Mouse (Mus musculus): Measurements from ENCODE around the gene Bola3. TPM values are rescaled to one million over a fixed set of nuclear protein-coding genes. Genes with fewer than 3 reads are reported as not detected.
"Not testable (repeated sequence)": the region's sequence is repeated elsewhere in the genome, so short reads cannot be mapped to it uniquely, and the experiment has no call there.

Bola3 gene
- polyA plus RNA-seq, 2 experiments: 55.1 to 129 TPM

DNA sequence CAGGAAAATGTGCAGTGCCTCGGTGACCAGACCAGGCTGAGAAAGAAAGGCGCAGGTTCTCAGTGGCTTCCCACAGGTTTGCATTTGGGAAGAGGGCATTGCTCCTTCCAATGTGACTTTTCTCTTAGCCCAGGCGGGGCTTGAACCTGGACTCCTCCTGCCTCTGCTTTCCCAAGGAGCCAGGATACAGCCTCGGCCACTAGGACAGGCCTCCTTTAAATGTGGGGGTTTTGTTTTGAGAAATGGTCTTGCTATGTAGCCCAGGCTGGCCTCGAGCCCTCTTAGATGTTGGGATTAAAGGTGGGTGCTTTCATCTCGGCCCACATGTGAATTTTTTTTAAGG is 22.6 kb upstream of the Bola3 start:
- no peak for ATAC-seq (ENCODE audit: low FRiP score, low read depth)
- H3K4me1 ChIP-seq (ENCODE audit: control insufficient read depth, insufficient read depth, low read length): peaks cover 12% of the 10 kb centered on the region
- peak overlapping the region; percentile 78 for H3K4me2 ChIP-seq (replicated peaks; ENCODE audit: low read depth, low read length, severe bottlenecking)
- peak; percentile 43 for DNase-seq (ENCODE audit: low spot score)
- peak overlapping the region; percentile 90 for H3K27ac ChIP-seq (replicated peaks; ENCODE audit: low read depth, low read length)
- TF ChIP-seq POLR2A (IDR thresholded peaks at IDR 0.05; ENCODE audit: borderline replicate concordance, extremely low read depth, insufficient read depth, insufficient read length): no peak
- peak overlapping the region; percentile 86 for H3K4me3 ChIP-seq (replicated peaks; ENCODE audit: low read length)
- no peaks in the 10 kb centered on the region for H3K9me3 ChIP-seq (ENCODE audit: control insufficient read depth, low read length)
- peak overlapping the region; percentile 93 for H3K9ac ChIP-seq (ENCODE audit: low read depth, low read length, severe bottlenecking)
- H3K27me3 ChIP-seq (ENCODE audit: control insufficient read depth, insufficient read depth, low read length): no peaks in the 10 kb centered on the region
- WGBS: 5% methylated on average over 6 of the region's 6 CpGs
- peaks cover 26% of the 10 kb centered on the region for H3K36me3 ChIP-seq (ENCODE audit: control insufficient read depth, insufficient read depth, low read length)

GRCm38 (mm10) chr6:83326761-83327160 is 22.2 kb upstream of the Bola3 start:
- no peak for TF ChIP-seq POLR2A (IDR thresholded peaks at IDR 0.05; ENCODE audit: borderline replicate concordance, extremely low read depth, insufficient read depth, insufficient read length)
- peaks cover 12% of the 10 kb centered on the region for H3K4me1 ChIP-seq (ENCODE audit: control insufficient read depth, insufficient read depth, low read length)
- no peak for DNase-seq (ENCODE audit: low spot score)
- no peak for ATAC-seq (ENCODE audit: low FRiP score, low read depth)
- 65% methylated on average over 6 of the region's 6 CpGs for whole genome bisulfite sequencing
- peaks cover 30% of the 10 kb centered on the region for H3K36me3 ChIP-seq (ENCODE audit: control insufficient read depth, insufficient read depth, low read length)
- H3K9me3 ChIP-seq (ENCODE audit: control insufficient read depth, low read length): no peaks in the 10 kb centered on the region
- H3K4me2 ChIP-seq (replicated peaks; ENCODE audit: low read depth, low read length, severe bottlenecking): peak overlapping the region; percentile 78
- peak overlapping the region; percentile 93 for H3K9ac ChIP-seq (ENCODE audit: low read depth, low read length, severe bottlenecking)
- H3K4me3 ChIP-seq (replicated peaks; ENCODE audit: low read length): peak overlapping the region; percentile 86
- no peaks in the 10 kb centered on the region for H3K27me3 ChIP-seq (ENCODE audit: control insufficient read depth, insufficient read depth, low read length)
- no peak overlapping the region for H3K27ac ChIP-seq (replicated peaks; ENCODE audit: low read depth, low read length)

- 92% methylated on average over 3 of the region's 3 CpGs for WGBS
- H3K27me3 ChIP-seq (ENCODE audit: control insufficient read depth, insufficient read depth, low read length): no peaks in the 10 kb centered on the region
- ATAC-seq (ENCODE audit: low FRiP score, low read depth): no peak
- no peak overlapping the region for H3K9ac ChIP-seq (ENCODE audit: low read depth, low read length, severe bottlenecking)
- H3K4me2 ChIP-seq (replicated peaks; ENCODE audit: low read depth, low read length, severe bottlenecking): no peak overlapping the region
- H3K36me3 ChIP-seq (ENCODE audit: control insufficient read depth, insufficient read depth, low read length): peaks cover 38% of the 10 kb centered on the region
- TF ChIP-seq POLR2A (IDR thresholded peaks at IDR 0.05; ENCODE audit: borderline replicate concordance, extremely low read depth, insufficient read depth, insufficient read length): no peak
- DNase-seq (ENCODE audit: low spot score): no peak
- H3K9me3 ChIP-seq (ENCODE audit: control insufficient read depth, low read length): no peaks in the 10 kb centered on the region
- no peak overlapping the region for H3K4me3 ChIP-seq (replicated peaks; ENCODE audit: low read length)
- peaks cover 12% of the 10 kb centered on the region for H3K4me1 ChIP-seq (ENCODE audit: control insufficient read depth, insufficient read depth, low read length)
- H3K27ac ChIP-seq (replicated peaks; ENCODE audit: low read depth, low read length): no peak overlapping the region
Observed at GRCm38 (mm10) chr6:83327591-83328190, 21.3 kb upstream of the Bola3 start.

GRCm38 (mm10) chr6:83341387-83341786 is 7.6 kb upstream of the Bola3 start:
- WGBS: 83% methylated on average over 3 of the region's 3 CpGs
- H3K9ac ChIP-seq (ENCODE audit: low read depth, low read length, severe bottlenecking): no peak overlapping the region
- no peak overlapping the region for H3K27ac ChIP-seq (replicated peaks; ENCODE audit: low read depth, low read length)
- no peaks in the 10 kb centered on the region for H3K27me3 ChIP-seq (ENCODE audit: control insufficient read depth, insufficient read depth, low read length)
- no peak overlapping the region for H3K4me2 ChIP-seq (replicated peaks; ENCODE audit: low read depth, low read length, severe bottlenecking)
- no peak for DNase-seq (ENCODE audit: low spot score)
- no peaks in the 10 kb centered on the region for H3K9me3 ChIP-seq (ENCODE audit: control insufficient read depth, low read length)
- no peak overlapping the region for H3K4me3 ChIP-seq (replicated peaks; ENCODE audit: low read length)
- no peak for TF ChIP-seq POLR2A (IDR thresholded peaks at IDR 0.05; ENCODE audit: borderline replicate concordance, extremely low read depth, insufficient read depth, insufficient read length)
- peaks cover 45% of the 10 kb centered on the region for H3K36me3 ChIP-seq (ENCODE audit: control insufficient read depth, insufficient read depth, low read length)
- no peak for ATAC-seq (ENCODE audit: low FRiP score, low read depth)
- H3K4me1 ChIP-seq (ENCODE audit: control insufficient read depth, insufficient read depth, low read length): no peaks in the 10 kb centered on the region

DNA sequence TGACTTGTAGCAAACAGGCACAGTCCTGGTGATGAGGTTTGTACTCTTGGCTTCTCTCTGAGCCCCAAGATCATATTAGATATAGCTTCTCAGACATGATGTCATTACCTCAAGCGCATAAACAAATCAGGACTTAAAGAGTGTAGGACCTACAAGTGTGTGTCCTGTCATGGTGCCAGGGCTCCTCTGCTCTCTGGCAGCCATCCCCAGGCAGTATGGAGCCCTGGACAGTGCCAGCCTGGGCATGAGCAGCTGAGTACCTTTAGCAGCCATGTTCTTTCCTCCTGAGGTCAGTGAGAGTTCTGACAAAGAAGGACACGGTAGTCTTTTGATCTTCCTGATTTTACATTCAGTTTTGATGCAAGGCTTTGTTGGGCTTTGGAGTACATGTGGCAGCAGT is 6.0 kb upstream of the Bola3 start:
- TF ChIP-seq POLR2A (IDR thresholded peaks at IDR 0.05; ENCODE audit: borderline replicate concordance, extremely low read depth, insufficient read depth, insufficient read length): no peak
- Histone ChIP-seq H3K9me3 (ENCODE audit: control insufficient read depth, low read length) (no peaks in the 10 kb centered on the region), H3K4me2 (replicated peaks; ENCODE audit: low read depth, low read length, severe bottlenecking) (no peak overlapping the region), H3K36me3 (ENCODE audit: control insufficient read depth, insufficient read depth, low read length) (peaks cover 45% of the 10 kb centered on the region), H3K27me3 (ENCODE audit: control insufficient read depth, insufficient read depth, low read length) (no peaks in the 10 kb centered on the region), H3K4me1 (ENCODE audit: control insufficient read depth, insufficient read depth, low read length) (no peaks in the 10 kb centered on the region), H3K9ac (ENCODE audit: low read depth, low read length, severe bottlenecking) (no peak overlapping the region), H3K4me3 (replicated peaks; ENCODE audit: low read length) (no peak overlapping the region), H3K27ac (replicated peaks; ENCODE audit: low read depth, low read length) (no peak overlapping the region)
- WGBS: 89% methylated on average over 2 of the region's 2 CpGs
- DNase-seq (ENCODE audit: low spot score) (no peak), ATAC-seq (ENCODE audit: low FRiP score, low read depth) (no peak)

DNA sequence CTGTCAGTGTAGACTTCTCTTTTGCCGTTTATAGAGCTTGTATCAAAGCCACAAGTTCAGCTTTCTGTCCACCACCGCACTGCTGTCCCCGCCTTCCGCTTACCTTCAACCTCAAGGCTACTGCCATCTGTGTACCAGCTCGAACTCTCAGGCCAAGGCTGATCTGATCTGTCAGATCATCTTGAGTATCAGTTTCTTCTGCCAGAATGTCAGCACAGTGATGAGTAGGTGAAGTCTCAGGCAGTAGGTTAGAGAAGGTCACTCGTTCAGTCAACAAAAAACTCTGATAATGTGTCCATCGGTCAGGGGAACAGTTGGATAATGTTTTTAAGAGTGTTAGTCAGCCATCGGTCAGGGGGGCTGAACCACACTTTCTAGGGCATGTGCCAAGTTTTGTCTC is 3.7 kb upstream of the Bola3 start:
- H3K9me3 ChIP-seq (ENCODE audit: control insufficient read depth, low read length); H3K4me3 ChIP-seq (replicated peaks; ENCODE audit: low read length); H3K4me2 ChIP-seq (replicated peaks; ENCODE audit: low read depth, low read length, severe bottlenecking); DNase-seq (ENCODE audit: low spot score); H3K27ac ChIP-seq (replicated peaks; ENCODE audit: low read depth, low read length); H3K9ac ChIP-seq (ENCODE audit: low read depth, low read length, severe bottlenecking); H3K27me3 ChIP-seq (ENCODE audit: control insufficient read depth, insufficient read depth, low read length); ATAC-seq (ENCODE audit: low FRiP score, low read depth); H3K4me1 ChIP-seq (ENCODE audit: control insufficient read depth, insufficient read depth, low read length): not testable (repeated sequence)
- 91% methylated on average over 8 of the region's 8 CpGs for whole genome bisulfite sequencing
- peaks cover 28% of the 10 kb centered on the region for H3K36me3 ChIP-seq (ENCODE audit: control insufficient read depth, insufficient read depth, low read length)

All from limb, embryonic 14.5 days (tissue).